Mouse (Mus musculus): ENCODE results near the gene Slamf1.
"Not testable (repeated sequence)": the region's sequence is repeated elsewhere in the genome, so short reads cannot be mapped to it uniquely, and the experiment has no call there.

Slamf1 gene

GRCm38 (mm10) chr1:171799648-171800047 lies 32.7 kb downstream of the Slamf1 start:
- DNase-seq (ENCODE audit: low spot score), result no peak

DNA sequence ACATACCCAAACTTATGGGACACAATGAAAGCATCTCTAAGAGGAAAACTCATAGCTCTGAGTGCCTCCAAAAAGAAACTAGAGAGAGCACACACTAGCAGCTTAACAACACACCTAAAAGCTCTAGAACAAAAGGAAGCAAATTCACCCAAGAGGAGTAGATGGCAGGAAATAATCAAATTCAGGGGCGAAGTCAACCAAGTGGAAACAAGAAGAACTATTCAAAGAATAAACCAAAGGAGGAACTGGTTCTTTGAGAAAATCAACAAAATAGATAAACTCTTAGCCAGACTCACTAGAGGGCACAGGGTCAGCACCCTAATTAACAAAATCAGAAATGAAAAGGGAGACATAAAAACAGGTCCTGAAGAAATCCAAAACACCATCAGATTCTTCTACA lies 44.1 kb downstream of the Slamf1 start:
- DNase-seq (ENCODE audit: low spot score), result not testable (repeated sequence)

DNA sequence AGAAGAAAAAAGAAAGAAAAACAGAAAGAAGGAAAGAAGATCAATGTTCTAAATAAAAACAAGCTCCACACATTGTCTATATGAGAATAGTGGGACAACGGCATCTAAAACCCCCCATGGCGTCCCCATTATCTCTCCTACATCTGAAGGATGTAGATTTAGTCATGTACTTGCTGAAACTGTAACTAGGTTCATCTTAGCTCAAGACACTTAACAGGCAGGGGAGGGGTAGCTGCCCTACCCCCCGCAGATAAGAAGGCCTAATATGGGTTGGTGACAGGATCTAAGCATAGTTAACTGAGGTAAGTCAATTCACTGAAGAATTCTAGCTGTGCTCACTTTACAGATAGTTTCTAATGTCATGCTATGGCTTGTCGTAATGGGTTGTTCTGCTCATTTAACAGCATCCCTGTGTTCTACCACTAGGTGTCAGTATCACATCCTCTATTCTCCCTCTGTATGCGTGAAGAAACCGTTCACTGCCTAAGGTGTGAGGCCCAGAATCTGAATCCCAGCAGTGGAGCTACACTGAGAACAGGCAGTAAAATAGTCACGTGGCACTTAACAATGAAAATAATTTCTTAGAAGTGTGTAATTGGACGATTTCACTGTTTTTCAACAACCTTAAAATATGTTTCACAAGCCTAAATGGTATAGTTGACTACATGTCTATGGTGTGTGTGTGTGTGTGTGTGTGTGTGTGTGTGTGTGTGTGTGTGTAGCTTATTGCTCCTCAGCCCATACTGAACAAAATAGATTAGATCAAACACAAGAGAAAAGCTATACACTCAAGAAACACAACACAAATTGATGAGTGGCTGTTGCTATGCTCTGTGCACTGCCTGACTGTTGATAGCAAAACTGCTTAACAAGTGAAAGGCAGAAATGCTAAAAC lies 48.9 kb downstream of the Slamf1 start:
- no peak for DNase-seq (ENCODE audit: low spot score)

DNA sequence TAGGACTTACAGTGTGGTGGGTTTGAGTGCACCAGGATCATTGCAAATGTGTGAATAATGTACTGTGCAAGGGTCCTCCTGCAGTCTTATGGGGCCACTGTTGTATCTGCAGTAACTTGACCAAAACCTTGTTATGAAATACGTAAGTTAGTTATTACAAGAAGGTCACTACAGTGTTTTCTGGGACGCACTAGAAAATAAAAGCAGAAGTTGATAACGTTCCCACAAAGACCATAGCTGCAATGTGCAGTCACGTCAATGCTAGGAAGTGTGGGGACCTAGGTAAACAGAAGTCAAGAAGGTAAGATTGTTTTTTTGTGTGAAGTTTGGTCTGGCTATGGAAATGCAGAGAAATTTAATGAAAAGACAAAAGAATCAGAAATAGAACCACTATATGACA lies 50.1 kb downstream of the Slamf1 start:
- DNase-seq (ENCODE audit: low spot score), result no peak

GRCm38 (mm10) chr1:171821331-171821730 lies 54.4 kb downstream of the Slamf1 start:
- no peak for DNase-seq (ENCODE audit: low spot score)

GRCm38 (mm10) chr1:171825462-171825861 lies 58.5 kb downstream of the Slamf1 start:
- DNase-seq (ENCODE audit: low spot score), result no peak

- DNase-seq (ENCODE audit: low spot score), result no peak
These were observed 59.2 kb downstream of the Slamf1 start for GRCm38 (mm10) chr1:171826164-171826563.

DNA sequence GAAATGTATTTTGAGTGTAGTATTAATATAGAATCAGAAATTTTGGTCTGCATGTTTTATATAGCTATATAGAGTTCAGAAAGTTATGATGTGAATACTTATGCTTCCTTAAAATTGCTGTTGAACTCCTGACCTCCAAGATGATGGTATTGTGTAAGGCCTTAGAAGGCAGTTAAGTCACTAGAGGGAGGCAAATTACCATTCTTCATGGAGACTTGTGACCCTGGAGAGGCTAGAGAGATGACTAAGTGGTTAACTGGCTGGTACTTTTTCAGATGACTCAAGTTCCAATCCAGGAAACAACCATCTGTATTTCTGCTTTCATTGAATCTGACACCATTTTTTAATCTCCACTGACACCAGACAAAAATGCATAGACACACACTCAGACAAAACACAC lies 60.7 kb downstream of the Slamf1 start:
- DNase-seq (ENCODE audit: low spot score), result no peak

- no peak for DNase-seq (ENCODE audit: low spot score)
These were observed 72.6 kb downstream of the Slamf1 start, which contains the start of gene Cd84 for GRCm38 (mm10) chr1:171839488-171839887. Cd84 (plus strand) TSS chr1:171839697.

DNA sequence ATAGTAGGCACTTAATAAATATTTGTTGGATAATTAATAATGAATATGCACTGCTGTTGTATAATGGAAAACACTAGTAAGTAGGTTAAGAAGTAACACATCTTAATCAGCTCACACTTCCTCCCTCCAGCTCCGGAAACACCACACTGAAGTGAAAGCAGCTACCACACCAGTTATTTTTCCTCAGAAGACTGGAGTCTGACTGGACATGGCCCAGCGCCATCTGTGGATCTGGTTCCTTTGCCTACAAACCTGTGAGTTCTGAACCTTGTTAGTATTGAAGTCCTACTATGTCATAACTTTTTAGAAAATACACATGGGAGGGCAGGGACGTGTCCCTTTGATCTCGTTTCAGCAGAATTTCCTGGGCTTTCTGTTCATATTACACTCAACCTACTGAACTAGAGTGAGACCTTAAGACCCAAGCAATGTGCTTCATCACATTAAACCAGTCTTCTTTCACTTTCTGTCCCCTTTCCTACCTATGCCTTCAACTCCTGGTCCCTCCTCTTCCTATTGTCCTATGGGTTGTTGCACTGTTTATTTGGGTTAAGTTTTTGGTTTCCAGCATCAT lies 73.6 kb downstream of the Slamf1 start:
- DNase-seq (ENCODE audit: low spot score), result no peak

- DNase-seq (ENCODE audit: low spot score), result no peak
These were observed 78.3 kb downstream of the Slamf1 start for GRCm38 (mm10) chr1:171845035-171845754.

DNA sequence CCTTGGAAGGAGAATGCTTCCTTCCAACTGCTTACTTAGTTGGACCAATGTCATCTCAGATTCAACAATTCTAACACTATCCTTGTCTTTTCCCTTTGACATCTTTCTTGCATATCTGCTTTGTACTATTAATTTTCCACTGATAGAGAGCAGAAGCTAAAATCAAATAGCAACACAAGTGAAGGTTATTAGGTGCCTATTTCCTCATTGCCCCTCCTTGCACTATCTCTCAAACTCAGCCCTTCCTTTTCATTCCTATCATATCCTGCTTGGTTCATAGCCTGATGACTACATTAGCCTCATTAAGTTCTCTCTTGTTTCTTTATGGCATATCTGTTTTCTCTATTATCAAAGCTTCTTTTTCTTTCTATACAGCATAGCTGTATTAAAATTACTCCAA lies 81.3 kb downstream of the Slamf1 start:
- DNase-seq (ENCODE audit: low spot score), result no peak

GRCm38 (mm10) chr1:171848757-171849156 lies 81.8 kb downstream of the Slamf1 start:
- DNase-seq (ENCODE audit: low spot score), result no peak

- no peak for DNase-seq (ENCODE audit: low spot score)
These were observed 82.5 kb downstream of the Slamf1 start for GRCm38 (mm10) chr1:171849454-171849853.

Data from testis, postnatal 10 days (tissue).